Mouse (Mus musculus): ENCODE results near the gene Tex48.

The Tex48 gene

DNA sequence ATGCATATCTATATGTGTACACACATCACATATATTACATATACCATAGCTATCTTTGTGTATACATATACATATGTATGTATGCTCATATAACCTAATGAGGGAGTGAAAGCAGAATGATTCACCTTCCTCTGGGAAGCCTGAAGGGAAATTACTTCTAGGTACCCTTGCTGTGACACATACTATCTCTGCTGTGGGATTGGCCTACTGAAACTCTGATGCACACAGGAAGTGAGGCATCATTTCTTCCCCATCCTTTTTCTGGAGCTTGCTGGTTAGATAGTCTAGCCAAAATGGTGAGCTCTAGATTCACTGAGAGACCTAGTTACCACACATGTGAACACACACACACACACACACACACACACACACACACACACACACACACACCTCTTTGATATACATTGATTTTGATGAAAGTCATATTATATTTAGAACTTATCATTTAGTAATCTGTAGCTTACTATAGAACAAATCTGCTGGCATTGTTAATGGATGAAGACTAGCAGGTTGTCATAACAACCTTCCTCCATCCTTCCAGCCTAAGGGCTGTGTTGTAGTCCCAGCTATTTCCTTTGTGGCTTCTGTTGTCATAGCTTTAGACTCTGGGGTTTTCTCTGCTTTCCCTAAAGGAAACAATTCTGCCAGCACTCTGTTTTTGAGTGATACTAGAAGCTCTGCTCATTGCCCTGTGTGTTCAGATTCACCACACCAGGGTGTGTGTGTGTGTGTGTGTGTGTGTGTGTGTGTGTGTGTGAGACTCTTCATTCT lies 21.9 kb upstream of the Tex48 start:
- Histone ChIP-seq H3K4me3 (replicated peaks; ENCODE audit: low read length) (no peak overlapping the region), H3K27me3 (ENCODE audit: insufficient read depth, low read length) (no peaks in the 10 kb centered on the region), H3K4me1 (replicated peaks; ENCODE audit: low read depth, low read length) (no peaks in the 10 kb centered on the region), H3K9me3 (ENCODE audit: low read length) (peaks cover 6% of the 10 kb centered on the region; the same call in 1 of the 2 replicates), H3K36me3 (ENCODE audit: insufficient read depth, low read length) (no peaks in the 10 kb centered on the region)
- TF ChIP-seq NANOG (IDR thresholded peaks at IDR 0.05; ENCODE audit: borderline replicate concordance, low read length) = no peak
- no peak for TF ChIP-seq POU5F1 (IDR thresholded peaks at IDR 0.05; ENCODE audit: borderline replicate concordance, low read length)
- no peak for TF ChIP-seq CTCF (conservative IDR thresholded peaks at IDR 0.05; ENCODE audit: low read length)

DNA sequence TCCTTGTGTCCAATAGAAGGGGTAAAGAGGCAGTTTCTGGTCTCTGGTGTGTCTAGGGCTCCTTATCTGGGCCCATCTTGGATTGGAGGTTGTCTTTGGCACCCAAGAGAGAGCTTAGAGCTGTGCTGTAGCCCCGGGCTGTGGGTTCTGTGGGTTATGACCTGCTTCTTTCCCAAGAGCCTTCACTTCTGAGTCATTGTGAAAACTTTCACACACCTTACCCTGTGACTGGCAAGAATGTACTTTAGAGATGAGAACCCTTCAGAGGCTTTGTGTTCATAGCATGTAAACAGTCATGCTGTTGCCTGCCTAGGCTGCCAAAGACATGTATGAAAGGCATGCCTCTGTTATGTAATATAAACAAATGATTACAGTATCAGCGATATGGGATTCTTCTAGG lies 17.6 kb upstream of the Tex48 start:
- Histone ChIP-seq H3K9me3 (ENCODE audit: low read length) (peaks cover 4% of the 10 kb centered on the region; the same call in 1 of the 2 replicates), H3K27me3 (ENCODE audit: insufficient read depth, low read length) (no peaks in the 10 kb centered on the region), H3K4me3 (replicated peaks; ENCODE audit: low read length) (no peak overlapping the region), H3K4me1 (replicated peaks; ENCODE audit: low read depth, low read length) (no peaks in the 10 kb centered on the region), H3K36me3 (ENCODE audit: insufficient read depth, low read length) (no peaks in the 10 kb centered on the region)
- TF ChIP-seq POU5F1 (IDR thresholded peaks at IDR 0.05; ENCODE audit: borderline replicate concordance, low read length) (no peak), NANOG (IDR thresholded peaks at IDR 0.05; ENCODE audit: borderline replicate concordance, low read length) (no peak), CTCF (conservative IDR thresholded peaks at IDR 0.05; ENCODE audit: low read length) (no peak)

DNA sequence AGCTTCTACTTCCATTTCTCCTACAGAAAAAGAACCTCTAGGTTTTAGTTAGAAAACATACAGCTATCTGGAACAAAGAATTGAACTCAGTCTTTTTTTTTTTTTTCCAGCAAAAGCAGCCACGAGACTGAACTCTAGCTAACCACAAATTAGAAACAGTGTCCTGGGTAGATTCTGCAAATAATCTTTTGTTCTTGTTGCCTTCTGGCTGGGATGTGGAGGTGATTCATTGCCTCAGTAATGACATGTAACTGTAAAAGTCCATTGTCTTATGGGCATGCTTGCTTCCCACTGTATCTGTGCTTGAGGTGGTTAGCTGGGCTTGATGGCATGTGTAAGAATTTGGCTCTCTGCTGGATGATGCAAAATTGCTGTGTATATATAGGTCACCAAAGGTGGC lies 16.4 kb upstream of the Tex48 start:
- H3K4me3 ChIP-seq (replicated peaks; ENCODE audit: low read length) = no peak overlapping the region
- no peaks in the 10 kb centered on the region for H3K36me3 ChIP-seq (ENCODE audit: insufficient read depth, low read length)
- no peaks in the 10 kb centered on the region for H3K4me1 ChIP-seq (replicated peaks; ENCODE audit: low read depth, low read length)
- TF ChIP-seq POU5F1 (IDR thresholded peaks at IDR 0.05; ENCODE audit: borderline replicate concordance, low read length) (no peak), NANOG (IDR thresholded peaks at IDR 0.05; ENCODE audit: borderline replicate concordance, low read length) (no peak), CTCF (conservative IDR thresholded peaks at IDR 0.05; ENCODE audit: low read length) (no peak)
- no peaks in the 10 kb centered on the region for H3K9me3 ChIP-seq (ENCODE audit: low read length)
- no peaks in the 10 kb centered on the region for H3K27me3 ChIP-seq (ENCODE audit: insufficient read depth, low read length)

DNA sequence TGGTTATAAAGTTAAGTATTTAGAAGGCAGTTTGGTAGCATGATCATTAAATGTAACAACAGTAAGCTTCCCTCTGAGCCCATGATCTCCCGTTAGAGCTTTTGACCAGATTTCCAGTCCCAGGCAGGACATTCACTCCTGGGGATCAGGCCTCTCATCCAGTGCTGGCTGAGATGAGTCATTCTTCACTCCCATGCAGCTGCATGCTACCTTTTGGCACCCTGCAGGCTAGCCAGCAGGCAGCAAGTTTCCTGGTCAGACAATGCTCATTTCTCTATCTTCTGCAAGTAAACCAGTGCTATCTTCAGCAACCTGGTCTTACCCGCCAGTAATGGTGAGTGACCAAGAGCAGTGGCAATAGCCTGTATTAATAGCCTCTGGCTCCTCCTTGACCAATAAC lies 11.0 kb upstream of the Tex48 start:
- H3K36me3 ChIP-seq (ENCODE audit: insufficient read depth, low read length) = no peaks in the 10 kb centered on the region
- H3K9me3 ChIP-seq (ENCODE audit: low read length) = no peaks in the 10 kb centered on the region
- H3K4me1 ChIP-seq (replicated peaks; ENCODE audit: low read depth, low read length) = no peaks in the 10 kb centered on the region
- TF ChIP-seq CTCF (conservative IDR thresholded peaks at IDR 0.05; ENCODE audit: low read length) (no peak), NANOG (IDR thresholded peaks at IDR 0.05; ENCODE audit: borderline replicate concordance, low read length) (no peak), POU5F1 (IDR thresholded peaks at IDR 0.05; ENCODE audit: borderline replicate concordance, low read length) (no peak)
- no peaks in the 10 kb centered on the region for H3K27me3 ChIP-seq (ENCODE audit: insufficient read depth, low read length)
- no peak overlapping the region for H3K4me3 ChIP-seq (replicated peaks; ENCODE audit: low read length)

DNA sequence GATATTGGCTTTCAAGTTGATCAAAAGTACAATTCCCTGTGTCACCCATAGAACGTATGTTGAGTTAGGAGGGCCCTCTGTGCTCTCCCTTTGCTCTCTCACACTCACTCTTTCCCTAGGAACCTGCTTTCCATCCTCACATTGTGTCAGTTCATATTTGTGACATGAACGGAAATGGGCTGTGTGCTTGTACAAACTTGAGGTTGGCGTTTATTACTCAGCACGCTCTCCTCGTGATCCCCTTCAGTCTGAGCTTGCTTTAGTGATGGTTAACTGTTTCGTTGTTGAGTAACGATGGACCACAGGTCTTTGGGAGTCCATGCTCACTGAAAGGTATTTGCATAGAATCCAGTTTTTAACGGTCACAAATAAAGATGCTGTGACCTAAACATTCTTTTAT lies 4.9 kb upstream of the Tex48 start:
- Histone ChIP-seq H3K36me3 (ENCODE audit: insufficient read depth, low read length) (no peaks in the 10 kb centered on the region), H3K9me3 (ENCODE audit: low read length) (no peaks in the 10 kb centered on the region), H3K4me3 (replicated peaks; ENCODE audit: low read length) (no peak overlapping the region), H3K27me3 (ENCODE audit: insufficient read depth, low read length) (no peaks in the 10 kb centered on the region), H3K4me1 (replicated peaks; ENCODE audit: low read depth, low read length) (no peaks in the 10 kb centered on the region)
- TF ChIP-seq CTCF (conservative IDR thresholded peaks at IDR 0.05; ENCODE audit: low read length) (no peak), NANOG (IDR thresholded peaks at IDR 0.05; ENCODE audit: borderline replicate concordance, low read length) (no peak), POU5F1 (IDR thresholded peaks at IDR 0.05; ENCODE audit: borderline replicate concordance, low read length) (no peak)

DNA sequence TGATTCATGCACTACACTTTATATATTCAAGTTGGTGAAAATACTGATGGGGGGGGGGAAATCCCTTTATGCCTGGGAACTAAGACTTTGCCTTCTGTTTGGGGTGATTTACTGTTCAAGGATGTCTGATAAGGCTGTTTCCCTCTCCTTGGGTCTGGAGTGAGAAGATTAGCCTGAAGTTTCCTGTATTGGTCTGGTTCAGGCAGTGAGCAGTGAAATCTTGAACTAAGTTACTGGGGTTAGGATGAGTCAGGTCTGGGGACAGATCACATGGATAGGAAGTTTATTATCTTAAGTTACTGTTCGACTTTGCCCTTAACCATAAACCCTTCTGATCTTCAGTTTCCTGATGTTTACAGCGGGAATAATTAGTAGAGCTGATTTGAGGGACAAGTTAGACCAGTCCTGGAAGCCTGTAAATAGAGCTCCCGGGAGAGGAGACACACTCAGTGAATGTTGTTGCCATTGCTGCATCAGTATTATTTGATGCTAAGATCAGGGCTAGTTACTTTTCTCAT lies 3.4 kb upstream of the Tex48 start:
- Histone ChIP-seq H3K36me3 (ENCODE audit: insufficient read depth, low read length) (no peaks in the 10 kb centered on the region), H3K9me3 (ENCODE audit: low read length) (no peaks in the 10 kb centered on the region), H3K4me1 (replicated peaks; ENCODE audit: low read depth, low read length) (no peaks in the 10 kb centered on the region), H3K27me3 (ENCODE audit: insufficient read depth, low read length) (no peaks in the 10 kb centered on the region), H3K4me3 (replicated peaks; ENCODE audit: low read length) (no peak overlapping the region)
- TF ChIP-seq CTCF (conservative IDR thresholded peaks at IDR 0.05; ENCODE audit: low read length) (no peak), POU5F1 (IDR thresholded peaks at IDR 0.05; ENCODE audit: borderline replicate concordance, low read length) (no peak), NANOG (IDR thresholded peaks at IDR 0.05; ENCODE audit: borderline replicate concordance, low read length) (no peak)

DNA sequence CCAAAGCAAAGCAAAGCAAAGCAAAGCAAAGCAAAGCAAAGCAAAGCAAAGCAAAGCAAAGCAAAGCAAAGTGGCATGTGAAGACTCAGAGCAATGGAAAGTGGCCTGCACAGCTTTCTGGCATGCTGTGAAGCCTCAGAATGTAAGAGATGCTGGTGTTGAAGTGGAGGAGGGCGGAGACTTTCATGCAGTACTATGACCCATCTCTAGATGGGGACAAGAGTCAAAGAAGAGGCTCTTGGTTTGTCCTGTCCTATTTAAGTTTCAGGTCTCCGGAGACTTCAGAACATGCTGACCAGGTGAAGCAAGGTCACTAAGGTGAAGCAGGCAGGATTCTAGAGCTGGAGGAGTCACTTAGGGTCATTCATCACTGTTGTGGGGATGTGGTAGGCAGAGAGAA lies 367 bp downstream of the Tex48 start:
- H3K4me3 ChIP-seq (replicated peaks; ENCODE audit: low read length) = no peak overlapping the region
- H3K36me3 ChIP-seq (ENCODE audit: insufficient read depth, low read length) = no peaks in the 10 kb centered on the region
- H3K9me3 ChIP-seq (ENCODE audit: low read length) = no peaks in the 10 kb centered on the region
- no peak for TF ChIP-seq NANOG (IDR thresholded peaks at IDR 0.05; ENCODE audit: borderline replicate concordance, low read length)
- no peak for TF ChIP-seq POU5F1 (IDR thresholded peaks at IDR 0.05; ENCODE audit: borderline replicate concordance, low read length)
- no peak for TF ChIP-seq CTCF (conservative IDR thresholded peaks at IDR 0.05; ENCODE audit: low read length)
- H3K27me3 ChIP-seq (ENCODE audit: insufficient read depth, low read length) = no peaks in the 10 kb centered on the region
- H3K4me1 ChIP-seq (replicated peaks; ENCODE audit: low read depth, low read length) = no peaks in the 10 kb centered on the region

DNA sequence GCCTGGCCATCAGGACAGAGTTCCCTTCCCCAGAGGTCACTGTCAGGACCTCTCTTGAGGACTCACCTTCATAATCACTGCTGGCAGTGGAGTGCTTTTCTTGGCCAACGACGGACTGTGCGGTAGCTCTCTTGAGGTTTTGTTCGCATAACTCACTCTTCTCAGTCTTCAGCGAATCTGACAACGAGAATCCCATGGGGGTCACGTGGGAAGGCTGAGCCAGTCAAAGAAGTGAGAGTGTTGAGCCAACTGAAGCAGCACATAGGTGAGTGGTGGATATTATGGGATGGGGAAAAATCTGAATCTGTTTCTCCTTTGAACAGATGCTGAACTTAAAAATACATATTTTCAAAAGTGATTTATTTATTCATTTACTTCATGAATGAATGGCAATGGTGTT lies 13.8 kb downstream of the Tex48 start:
- TF ChIP-seq CTCF (conservative IDR thresholded peaks at IDR 0.05; ENCODE audit: low read length) = no peak
- TF ChIP-seq NANOG (IDR thresholded peaks at IDR 0.05; ENCODE audit: borderline replicate concordance, low read length) = no peak
- no peak for TF ChIP-seq POU5F1 (IDR thresholded peaks at IDR 0.05; ENCODE audit: borderline replicate concordance, low read length)
- no peaks in the 10 kb centered on the region for H3K9me3 ChIP-seq (ENCODE audit: low read length)
- H3K4me3 ChIP-seq (replicated peaks; ENCODE audit: low read length) = no peak overlapping the region
- H3K27me3 ChIP-seq (ENCODE audit: insufficient read depth, low read length) = no peaks in the 10 kb centered on the region
- H3K4me1 ChIP-seq (replicated peaks; ENCODE audit: low read depth, low read length) = no peaks in the 10 kb centered on the region
- no peaks in the 10 kb centered on the region for H3K36me3 ChIP-seq (ENCODE audit: insufficient read depth, low read length)

Data from E14TG2a.4 (cell line).